Comparison of ENCODE assay signal across 7 mouse cellular contexts in genomic region chr11:88908557-88909211, GRCm38 (mm10). TPM values are rescaled to one million over a fixed set of nuclear protein-coding genes. Genes with fewer than 3 reads are reported as not detected.
A peak's percentile ranks its signal among the peaks of the same experiment; 100 is the strongest.
DNase-seq lines count a peak whose midpoint lies in the region; ATAC-seq lines count a peak whose summit lies in the region.

No protein-coding gene starts in this region.

- H3K27ac ChIP-seq in brown adipose tissue, adult 24 weeks (replicated peaks; ENCODE audit: low read depth, low read length): peak overlapping the region; percentile 89
- no peak overlapping the region; the same call in 1 of the 2 replicates for H3K27ac ChIP-seq in kidney, embryonic 15.5 days
- H3K27ac ChIP-seq in lung, embryonic 16.5 days (ENCODE audit: low read length): peak overlapping the region; percentile 93

- H3K4me3 ChIP-seq in brown adipose tissue, adult 24 weeks (ENCODE audit: insufficient read depth, low read depth, low read length): no peak overlapping the region
- no peak overlapping the region for H3K4me3 ChIP-seq in kidney, embryonic 15.5 days (replicated peaks)
- H3K4me3 ChIP-seq in lung, embryonic 16.5 days (ENCODE audit: low read length): no peak overlapping the region

- peak; percentile 75 for DNase-seq in A20 (ENCODE audit: low read depth, low spot score)
- peak; percentile 26 to 62 for DNase-seq in frontal cortex, adult 2 months (ENCODE audit: extremely low spot score in 1 of 2, low spot score in 1 of 2)
- peak; percentile 27 to 78 for DNase-seq in spleen, postnatal 10 days (ENCODE audit: low spot score in 2 of 2)

- H3K9ac ChIP-seq in kidney, embryonic 15.5 days: no peak overlapping the region
- H3K9ac ChIP-seq in lung, embryonic 16.5 days (ENCODE audit: low read length): no peak overlapping the region

- H3K9me3 ChIP-seq in kidney, embryonic 15.5 days (replicated peaks): no peaks in the 10 kb centered on the region
- no peaks in the 10 kb centered on the region for H3K9me3 ChIP-seq in lung, embryonic 16.5 days (ENCODE audit: control insufficient read depth, low read length)

- H3K27me3 ChIP-seq in kidney, embryonic 15.5 days: no peaks in the 10 kb centered on the region
- H3K27me3 ChIP-seq in lung, embryonic 16.5 days (ENCODE audit: control insufficient read depth, insufficient read depth, low read depth, low read length): no peaks in the 10 kb centered on the region

- H3K36me3 ChIP-seq in kidney, embryonic 15.5 days: no peaks in the 10 kb centered on the region
- no peaks in the 10 kb centered on the region for H3K36me3 ChIP-seq in lung, embryonic 16.5 days (ENCODE audit: control insufficient read depth, insufficient read depth, low read length)

- peak; percentile 54 for ATAC-seq in CD4-positive, CD25-positive, alpha-beta regulatory T cell, adult 4 months
- ATAC-seq in kidney, embryonic 15.5 days (replicated peaks; ENCODE audit: low FRiP score): peak; percentile 74
- peak; percentile 83 for ATAC-seq in lung, embryonic 16.5 days (ENCODE audit: low read depth)

- H3K4me2 ChIP-seq in kidney, embryonic 15.5 days: no peak overlapping the region
- H3K4me2 ChIP-seq in lung, embryonic 16.5 days (ENCODE audit: low read depth, low read length): no peak overlapping the region

- peaks cover 20% of the 10 kb centered on the region for H3K4me1 ChIP-seq in brown adipose tissue, adult 24 weeks (ENCODE audit: control insufficient read depth, insufficient read depth, insufficient read length, low read length)
- H3K4me1 ChIP-seq in kidney, embryonic 15.5 days: 0 out of 2 replicates have a peak, but pooled peaks cover 3% of the 10 kb centered on the region
- no peaks in the 10 kb centered on the region for H3K4me1 ChIP-seq in lung, embryonic 16.5 days (replicated peaks; ENCODE audit: control insufficient read depth, insufficient read depth, low read length)

- WGBS in kidney, embryonic 15.5 days: 88% methylated on average over 1 of the region's 1 CpGs
- WGBS in lung, embryonic 16.5 days: 96% methylated on average over 1 of the region's 1 CpGs

RNA-seq across cellular contexts. Expression of gene Akap1, which starts 44.3 kb away (rescaled TPM):
- 1 to 10 TPM; 1.3 to 1.6 TPM for polyA plus RNA-seq in CD4-positive, CD25-positive, alpha-beta regulatory T cell, adult 4 months (2017; shearing (Covaris generic))
- polyA plus RNA-seq in brown adipose tissue, adult 24 weeks (2012; ENCODE audit: insufficient read depth, insufficient read length, missing spikeins): 102 and 114 TPM in 2 replicates
- polyA plus RNA-seq in frontal cortex, adult 2 months (2012; rRNA removed): 45.2 and 49.1 TPM in 2 replicates
- 20.8 and 22.2 TPM in 2 replicates for polyA plus RNA-seq in kidney, embryonic 15.5 days (2015; fragmentation: Nextera tagmentation; extraction: Ambion mirVana)
- polyA plus RNA-seq in lung, embryonic 16.5 days (2015; fragmentation: Nextera tagmentation; extraction: Ambion mirVana): 19.0 and 19.3 TPM in 2 replicates

RNA-seq across cellular contexts. Expression of gene Scpep1, which starts 46.6 kb away (rescaled TPM):
- polyA plus RNA-seq in CD4-positive, CD25-positive, alpha-beta regulatory T cell, adult 4 months (2017; shearing (Covaris generic)): 10 to 100 TPM; 13.7 to 19.0 TPM
- 56.9 and 57.0 TPM in 2 replicates for polyA plus RNA-seq in brown adipose tissue, adult 24 weeks (2012; ENCODE audit: insufficient read depth, insufficient read length, missing spikeins)
- 16.9 and 19.0 TPM in 2 replicates for polyA plus RNA-seq in frontal cortex, adult 2 months (2012; rRNA removed)
- 128 and 130 TPM in 2 replicates for polyA plus RNA-seq in kidney, embryonic 15.5 days (2015; fragmentation: Nextera tagmentation; extraction: Ambion mirVana)
- 89.8 and 90.8 TPM in 2 replicates for polyA plus RNA-seq in lung, embryonic 16.5 days (2015; fragmentation: Nextera tagmentation; extraction: Ambion mirVana)

RNA-seq across cellular contexts. Expression of gene Elobl, which starts 58.0 kb away (rescaled TPM):
- polyA plus RNA-seq in CD4-positive, CD25-positive, alpha-beta regulatory T cell, adult 4 months (2017; shearing (Covaris generic)): not detected
- polyA plus RNA-seq in brown adipose tissue, adult 24 weeks (2012; ENCODE audit: insufficient read depth, insufficient read length, missing spikeins): not detected in 2 replicates
- polyA plus RNA-seq in frontal cortex, adult 2 months (2012; rRNA removed): 0.28 TPM in 1 of 2 replicates, not detected in the other
- not detected in 2 replicates for polyA plus RNA-seq in kidney, embryonic 15.5 days (2015; fragmentation: Nextera tagmentation; extraction: Ambion mirVana)
- not detected in 2 replicates for polyA plus RNA-seq in lung, embryonic 16.5 days (2015; fragmentation: Nextera tagmentation; extraction: Ambion mirVana)
